Comparison of ENCODE assay signal across 9 mouse cellular contexts in the genomic region with DNA sequence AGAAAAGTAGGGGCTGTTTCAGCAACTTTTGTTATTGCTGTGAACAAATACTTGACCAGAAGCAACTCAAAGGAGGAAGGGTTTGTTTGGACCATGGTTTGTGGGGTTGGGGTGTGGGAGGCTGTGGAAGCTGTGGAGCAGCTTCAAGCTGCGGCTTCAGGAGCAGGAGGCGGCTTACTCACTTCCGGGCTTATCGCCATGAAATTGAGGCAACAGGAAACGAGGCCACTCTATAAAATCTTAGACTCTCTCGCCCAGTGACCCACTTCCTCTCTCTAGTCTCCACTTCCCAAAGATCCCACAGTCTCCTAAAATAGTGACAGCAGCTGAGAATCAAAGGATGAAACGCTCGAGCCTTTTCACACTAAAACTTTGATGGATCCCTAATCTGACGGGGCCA. TPM values are rescaled to one million over a fixed set of nuclear protein-coding genes. Genes with fewer than 3 reads are reported as not detected.
DNase-seq lines count a peak whose midpoint lies in the region; ATAC-seq lines count a peak whose summit lies in the region.
"Had no signal": no experiment of that assay in that cellular context is flagged by ENCODE, and none has a peak within 500 bp of the region (broad histone marks: within the 10 kb centered on the region; RNA-seq: fewer than 3 reads in every experiment).

No protein-coding gene starts in this region.

- no peak for ATAC-seq in heart, embryonic 12.5 days (ENCODE audit: insufficient number of reproducible peaks, low FRiP score)
- ATAC-seq in liver, embryonic 13.5 days (ENCODE audit: low read depth): no peak
- ATAC-seq in forebrain, embryonic 14.5 days: no peak

- no peak overlapping the region for H3K9ac ChIP-seq in heart, embryonic 12.5 days
- H3K9ac ChIP-seq in liver, embryonic 13.5 days: no peak overlapping the region
- no peak overlapping the region for H3K9ac ChIP-seq in forebrain, embryonic 14.5 days (ENCODE audit: low read length)

- 60% methylated on average over 9 of the region's 9 CpGs for WGBS in heart, embryonic 12.5 days
- WGBS in liver, embryonic 13.5 days (ENCODE audit: insufficient replicate concordance): 17% methylated on average over 9 of the region's 9 CpGs
- 83% methylated on average over 9 of the region's 9 CpGs for WGBS in forebrain, embryonic 14.5 days

- H3K4me1 ChIP-seq in heart, embryonic 12.5 days (replicated peaks): no peaks in the 10 kb centered on the region
- H3K4me1 ChIP-seq in liver, embryonic 13.5 days (replicated peaks): no peaks in the 10 kb centered on the region
- H3K4me1 ChIP-seq in forebrain, embryonic 14.5 days (ENCODE audit: control insufficient read depth, insufficient read depth, low read length): no peaks in the 10 kb centered on the region

- no peaks in the 10 kb centered on the region for H3K36me3 ChIP-seq in heart, embryonic 12.5 days
- no peaks in the 10 kb centered on the region for H3K36me3 ChIP-seq in liver, embryonic 13.5 days
- no peaks in the 10 kb centered on the region for H3K36me3 ChIP-seq in forebrain, embryonic 14.5 days (ENCODE audit: control insufficient read depth, insufficient read depth, low read length)

- H3K4me3 ChIP-seq in heart, embryonic 12.5 days: no peak overlapping the region
- H3K4me3 ChIP-seq in liver, embryonic 13.5 days (replicated peaks): no peak overlapping the region
- H3K4me3 ChIP-seq in forebrain, embryonic 14.5 days (ENCODE audit: low read depth, low read length): no peak overlapping the region

- no peak overlapping the region for H3K27ac ChIP-seq in heart, embryonic 12.5 days (ENCODE audit: poor library complexity, severe bottlenecking)
- no peak overlapping the region for H3K27ac ChIP-seq in liver, embryonic 13.5 days
- no peak overlapping the region for H3K27ac ChIP-seq in forebrain, embryonic 14.5 days (ENCODE audit: low read depth, low read length)

- no peak overlapping the region for H3K4me2 ChIP-seq in heart, embryonic 12.5 days
- peak overlapping the region; percentile 9; the same call in 1 of the 2 replicates for H3K4me2 ChIP-seq in liver, embryonic 13.5 days
- H3K4me2 ChIP-seq in forebrain, embryonic 14.5 days (ENCODE audit: low read length): no peak overlapping the region

- H3K9me3 ChIP-seq in heart, embryonic 12.5 days (replicated peaks): no peaks in the 10 kb centered on the region
- no peaks in the 10 kb centered on the region for H3K9me3 ChIP-seq in liver, embryonic 13.5 days (replicated peaks)
- no peaks in the 10 kb centered on the region for H3K9me3 ChIP-seq in forebrain, embryonic 14.5 days (replicated peaks; ENCODE audit: control insufficient read depth, low read length)

- peak; percentile 48 to 73 for DNase-seq in heart, adult 18-20 months
- peak; percentile 42 for DNase-seq in CD4-positive helper T cell, adult 2 months (ENCODE audit: low read depth, low spot score)
- peak; percentile 2 to 52 for DNase-seq in frontal cortex, adult 2 months (ENCODE audit: extremely low spot score in 1 of 2, low spot score in 1 of 2)
- no peak for DNase-seq in liver, embryonic 13.5 days
- peak; percentile 9 to 21 for DNase-seq in right cerebral cortex, postnatal 36 days (ENCODE audit: low spot score in 2 of 2)
- no peak for DNase-seq in embryo, embryonic 9.5 days (ENCODE audit: extremely low spot score)
- DNase-seq in forebrain, embryonic 14.5 days (ENCODE audit: low spot score): no peak

- H3K27me3 ChIP-seq in heart, embryonic 12.5 days (replicated peaks): no peaks in the 10 kb centered on the region
- no peaks in the 10 kb centered on the region for H3K27me3 ChIP-seq in liver, embryonic 13.5 days
- H3K27me3 ChIP-seq in forebrain, embryonic 14.5 days (replicated peaks; ENCODE audit: control insufficient read depth, insufficient read depth, low read length): no peaks in the 10 kb centered on the region

RNA-seq across cellular contexts. Expression of a gene that starts 7.9 kb away (rescaled TPM):
- total RNA-seq in heart, adult 18-20 months (2021): not detected
- polyA plus RNA-seq in heart, embryonic 12.5 days (2016; fragmentation: Nextera tagmentation; extraction: Ambion mirVana): not detected in 2 replicates
- polyA plus RNA-seq in frontal cortex, adult 2 months (2012; rRNA removed): not detected in 2 replicates
- polyA plus RNA-seq in liver, embryonic 13.5 days (2015; fragmentation: Nextera tagmentation; extraction: Ambion mirVana): not detected in 2 replicates
- polyA plus RNA-seq in forebrain, embryonic 14.5 days (2014; fragmentation: Nextera tagmentation; extraction: Ambion mirVana): not detected in 2 replicates
- polyA plus RNA-seq: gonadal fat pad, adult 2 months had no signal

Comparison
In these comparisons a context has a peak if more than half of its experiments do, and no peak if none do; other contexts are left out.
1. DNase-seq: peak in heart, adult 18-20 months (2 of 2), CD4-positive helper T cell, adult 2 months (single experiment), frontal cortex, adult 2 months (2 of 2) and right cerebral cortex, postnatal 36 days (2 of 2); none in liver, embryonic 13.5 days (single experiment), embryo, embryonic 9.5 days (single experiment) and forebrain, embryonic 14.5 days (single experiment).